Mouse (Mus musculus) liver, embryonic 13.5 days (tissue): ENCODE measurements around the gene Cry2. TPM values are rescaled to one million over a fixed set of nuclear protein-coding genes. Genes with fewer than 3 reads are reported as not detected.
"Not testable (repeated sequence)": the region's sequence is repeated elsewhere in the genome, so short reads cannot be mapped to it uniquely, and the experiment has no call there.

Experiments used
- ATAC-seq: fragments of 200-750 bp; cut with Nextera tagmentation; 2 replicates; pipeline ENCODE4 v1.8.0; 2017; ENCODE audit warnings: low read depth, mild to moderate bottlenecking, moderate number of reproducible peaks, moderate library complexity
- DNase-seq: peaks from one replicate; pipeline ENCODE4 v3.0.0; 2022
- H3K27ac ChIP-seq: fragments of 300-500 bp; sonication (generic); 2 replicates; pipeline ENCODE4 v1.5.1; 2015; ENCODE audit warnings: moderate library complexity, mild to moderate bottlenecking, inconsistent platforms
- H3K27me3 ChIP-seq: fragments of 300-500 bp; sonication (generic); 2 replicates; pipeline ENCODE4 v1.6.1; 2015; ENCODE audit warnings: mild to moderate bottlenecking, inconsistent platforms
- H3K36me3 ChIP-seq: fragments of 300-500 bp; sonication (generic); 2 replicates; pipeline ENCODE4 v1.6.1; 2015; ENCODE audit warnings: mild to moderate bottlenecking, inconsistent platforms
- H3K4me1 ChIP-seq: fragments of 300-500 bp; sonication (generic); replicated peaks from 2 replicates; pipeline ENCODE4 v1.6.1; 2015; ENCODE audit warnings: inconsistent platforms
- H3K4me2 ChIP-seq: fragments of 300-500 bp; sonication (generic); 2 replicates; pipeline ENCODE4 v1.6.1; 2015; ENCODE audit warnings: inconsistent platforms, mild to moderate bottlenecking, moderate library complexity
- H3K4me3 ChIP-seq: fragments of 300-500 bp; sonication (generic); replicated peaks from 2 replicates; pipeline ENCODE4 v1.5.1; 2015; ENCODE audit warnings: mild to moderate bottlenecking, inconsistent platforms
- H3K9ac ChIP-seq: fragments of 300-500 bp; sonication (generic); 2 replicates; pipeline ENCODE4 v1.6.1; 2015; ENCODE audit warnings: mild to moderate bottlenecking, inconsistent platforms
- H3K9me3 ChIP-seq: fragments of 300-500 bp; sonication (generic); replicated peaks from 2 replicates; pipeline ENCODE4 v1.6.1; 2016; ENCODE audit warnings: inconsistent platforms
- WGBS: fragments of 180-500 bp; shearing (Covaris S2); methylation state at CpG from one replicate; pipeline ENCODE4 v1.1.7; 2015; ENCODE audit not compliant: insufficient replicate concordance; 5-methylcytosine and 5-hydroxymethylcytosine counted together
- polyA plus RNA-seq: library from polyadenylated mRNA; unstranded; fragments of >200 nt; fragmentation: Nextera tagmentation; extraction: Ambion mirVana; gene quantifications from 2 replicates; pipeline ENCODE4 v1.2.1, GENCODE M21; 2015

Gene Cry2
- polyA plus RNA-seq, 1 experiment from 2014 or later, result 9.1 TPM

DNA sequence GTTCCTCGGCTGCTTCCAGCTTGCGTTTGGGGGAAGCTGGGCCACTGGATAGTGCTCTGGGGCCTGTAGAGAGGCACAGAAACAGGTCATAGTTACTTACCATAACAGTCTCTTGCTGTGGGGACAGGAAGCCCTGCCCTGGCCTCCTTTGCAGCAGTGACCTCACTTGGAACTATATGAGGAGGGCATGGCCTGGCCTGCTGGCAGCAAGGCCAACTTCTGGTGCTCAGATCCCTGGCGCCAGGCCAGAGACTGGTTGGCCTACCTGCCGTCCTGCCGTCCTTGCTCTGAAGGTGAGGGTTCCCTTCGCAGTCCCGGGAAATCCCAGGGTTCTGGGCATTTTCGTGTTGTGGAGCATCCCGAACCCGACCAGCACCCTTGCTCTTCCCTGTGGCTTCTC is 22.1 kb downstream of the Cry2 start:
- no peaks in the 10 kb centered on the region for H3K9me3 ChIP-seq
- H3K4me1 ChIP-seq, result no peaks in the 10 kb centered on the region
- H3K36me3 ChIP-seq, result peaks cover 96% of the 10 kb centered on the region
- 86% methylated on average over 10 of the region's 10 CpGs for WGBS
- H3K4me2 ChIP-seq, result no peak overlapping the region
- no peak overlapping the region for H3K4me3 ChIP-seq
- ATAC-seq (no peak), DNase-seq (no peak)
- no peak overlapping the region for H3K27ac ChIP-seq
- no peaks in the 10 kb centered on the region for H3K27me3 ChIP-seq
- H3K9ac ChIP-seq, result no peak overlapping the region

DNA sequence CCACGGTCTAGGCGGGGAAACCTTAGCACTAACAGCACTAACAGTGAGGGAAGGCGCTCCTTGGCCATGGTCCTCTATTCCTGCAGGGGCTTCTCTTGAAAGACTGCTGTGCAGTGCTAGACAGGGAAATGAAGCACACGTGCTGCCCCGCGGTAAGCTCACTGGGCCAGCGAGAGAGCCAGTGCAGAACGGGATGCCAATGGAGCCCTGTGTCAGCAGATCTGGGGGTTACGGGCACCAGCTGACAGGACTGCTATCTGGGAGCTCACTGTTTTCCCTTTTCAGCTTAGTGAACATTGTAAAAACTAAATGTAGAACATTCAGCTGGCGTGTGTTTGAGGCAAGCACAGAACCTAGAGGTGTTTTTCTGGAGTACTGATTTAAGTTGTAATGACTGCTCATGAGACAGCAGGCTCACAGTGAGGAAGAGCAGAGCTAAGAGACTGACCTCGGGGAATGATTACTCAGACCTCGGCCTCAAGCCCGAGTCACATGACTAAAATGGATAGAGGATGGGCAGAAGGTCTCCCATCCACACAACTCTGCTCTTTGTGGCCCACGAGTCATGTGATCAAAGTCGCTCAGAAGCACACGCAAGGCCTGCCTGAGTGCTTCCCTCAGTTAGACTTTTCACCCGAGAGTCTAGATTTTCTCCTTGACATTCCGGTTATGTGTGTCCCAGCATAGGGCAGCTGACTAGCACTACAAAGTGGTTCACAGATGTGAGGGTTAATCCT is 25.4 kb downstream of the Cry2 start:
- 79% methylated on average over 18 of the region's 18 CpGs for WGBS
- H3K9ac ChIP-seq, result no peak overlapping the region
- H3K27me3 ChIP-seq, result no peaks in the 10 kb centered on the region
- H3K9me3 ChIP-seq, result no peaks in the 10 kb centered on the region
- H3K4me3 ChIP-seq, result no peak overlapping the region
- no peak overlapping the region for H3K27ac ChIP-seq
- ATAC-seq, result no peak
- no peak for DNase-seq
- H3K36me3 ChIP-seq, result peaks cover 92% of the 10 kb centered on the region
- no peaks in the 10 kb centered on the region for H3K4me1 ChIP-seq
- no peak overlapping the region for H3K4me2 ChIP-seq

DNA sequence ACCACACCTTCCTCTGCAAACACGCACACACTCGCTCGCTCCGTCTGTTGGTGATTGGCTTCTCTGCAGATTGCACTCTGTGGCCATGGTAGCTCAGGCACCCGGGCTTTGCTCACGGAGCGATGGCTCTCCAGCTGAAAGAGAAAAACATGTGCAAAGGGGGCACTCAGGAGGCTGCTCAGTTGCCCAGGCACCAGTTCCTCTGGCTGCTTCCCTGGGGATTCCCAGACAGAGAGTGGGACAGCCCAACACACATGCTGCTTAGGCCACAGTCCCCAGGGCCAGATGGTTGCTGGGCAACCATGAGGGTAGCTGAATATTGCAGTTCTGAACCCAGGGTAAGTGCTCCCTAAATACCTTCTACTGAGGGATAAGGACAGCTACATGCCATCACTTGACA is 28.2 kb downstream of the Cry2 start:
- 87% methylated on average over 7 of the region's 7 CpGs for WGBS
- peaks cover 64% of the 10 kb centered on the region for H3K36me3 ChIP-seq
- no peaks in the 10 kb centered on the region for H3K9me3 ChIP-seq
- no peak overlapping the region for H3K4me3 ChIP-seq
- no peak overlapping the region for H3K4me2 ChIP-seq
- H3K4me1 ChIP-seq, result peaks cover 6% of the 10 kb centered on the region
- no peak overlapping the region for H3K27ac ChIP-seq
- no peak for DNase-seq
- no peak overlapping the region for H3K9ac ChIP-seq
- H3K27me3 ChIP-seq, result peaks cover 22% of the 10 kb centered on the region
- no peak for ATAC-seq

DNA sequence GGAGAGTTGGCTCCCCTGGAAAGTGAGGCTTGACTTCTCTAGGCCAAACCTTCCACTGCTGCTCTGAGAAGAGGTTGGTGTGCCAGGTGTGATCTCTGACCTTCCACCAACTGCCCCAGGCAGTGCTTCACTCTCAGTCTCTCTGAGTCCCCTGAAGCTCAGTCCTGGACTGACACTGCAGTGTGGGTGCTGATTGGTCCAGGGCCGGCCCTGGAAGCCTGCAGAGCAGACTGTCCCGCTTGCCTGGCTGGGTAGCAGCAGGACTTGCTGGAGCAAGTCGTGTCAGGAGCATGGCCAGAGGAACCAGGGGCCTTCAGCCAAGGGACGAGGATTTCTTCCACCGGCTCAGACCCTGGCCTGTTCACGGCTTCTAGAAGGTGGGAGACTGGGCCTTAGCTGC is 29.1 kb downstream of the Cry2 start:
- Histone ChIP-seq H3K4me2 (no peak overlapping the region), H3K9ac (no peak overlapping the region), H3K36me3 (peaks cover 54% of the 10 kb centered on the region), H3K4me1 (peaks cover 8% of the 10 kb centered on the region), H3K4me3 (no peak overlapping the region), H3K27ac (no peak overlapping the region), H3K27me3 (peaks cover 30% of the 10 kb centered on the region), H3K9me3 (no peaks in the 10 kb centered on the region)
- DNase-seq, result no peak
- WGBS, result 76% methylated on average over 6 of the region's 6 CpGs
- no peak for ATAC-seq

DNA sequence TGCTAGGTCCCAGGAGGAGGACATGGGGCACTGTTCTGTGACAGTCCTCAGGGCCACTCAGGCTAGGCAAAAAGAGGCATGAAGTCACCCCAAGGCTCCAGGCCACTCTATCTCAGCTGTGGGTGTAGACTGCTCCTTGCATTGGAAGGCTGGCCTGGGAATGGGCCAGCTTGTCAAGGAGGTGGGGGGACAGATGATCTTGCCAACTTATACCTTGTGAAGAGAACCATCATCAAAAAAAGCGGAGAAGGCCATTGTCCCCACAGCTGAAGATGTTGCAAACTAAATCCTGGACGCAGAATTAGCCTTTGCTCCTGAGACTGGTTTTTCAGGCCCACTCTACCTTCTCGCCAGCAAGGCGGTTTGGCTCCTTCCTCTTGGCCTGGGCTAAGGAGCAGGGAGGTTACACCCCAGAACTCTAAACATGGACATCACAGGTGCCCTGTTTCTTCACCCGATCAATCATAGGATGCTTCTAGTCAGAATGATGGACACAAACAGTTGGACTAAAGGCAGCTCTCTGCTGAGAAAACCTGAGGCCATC is 30.0 kb downstream of the Cry2 start:
- H3K9ac ChIP-seq, result no peak overlapping the region
- peaks cover 8% of the 10 kb centered on the region for H3K4me1 ChIP-seq
- no peak for DNase-seq
- H3K27me3 ChIP-seq, result peaks cover 39% of the 10 kb centered on the region
- H3K9me3 ChIP-seq, result no peaks in the 10 kb centered on the region
- no peak overlapping the region for H3K4me3 ChIP-seq
- peaks cover 45% of the 10 kb centered on the region for H3K36me3 ChIP-seq
- no peak for ATAC-seq
- H3K4me2 ChIP-seq, result no peak overlapping the region
- no peak overlapping the region for H3K27ac ChIP-seq
- WGBS, result 82% methylated on average over 5 of the region's 5 CpGs

DNA sequence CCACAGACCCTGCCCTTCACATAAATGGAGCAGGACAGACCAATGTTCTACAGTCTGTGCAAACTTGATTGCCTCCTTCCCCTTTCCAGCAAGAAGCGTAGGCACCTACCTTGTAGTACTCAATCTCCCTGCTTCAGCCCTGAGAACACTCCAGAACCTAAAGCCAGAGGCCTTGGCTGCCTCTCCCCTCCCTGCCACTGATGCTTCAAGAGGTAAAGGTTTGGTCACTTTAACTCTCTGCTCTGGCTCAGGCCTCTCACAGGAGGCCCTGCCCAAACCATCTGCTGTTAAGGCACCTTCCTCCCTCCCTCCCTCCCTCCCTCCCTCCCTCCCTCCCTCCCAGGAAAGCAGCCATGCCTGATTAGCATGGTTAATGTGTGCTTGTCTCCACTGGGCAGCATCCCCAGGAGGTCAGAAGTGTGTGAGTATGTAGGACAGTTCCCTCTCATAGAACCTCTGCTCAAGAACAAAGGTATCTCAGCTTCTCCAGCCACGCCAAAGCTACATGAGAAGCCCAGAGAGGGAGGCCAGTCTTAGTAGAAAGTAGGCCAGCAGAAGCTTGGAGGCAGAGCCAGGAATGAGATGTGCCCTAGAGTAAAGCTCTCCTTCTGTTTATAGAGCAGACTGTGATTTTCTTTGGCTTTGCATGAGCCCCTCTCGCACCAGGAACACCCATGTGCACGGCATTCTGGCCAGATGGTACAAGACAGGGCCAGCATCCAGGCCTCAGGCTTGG is 31.1 kb downstream of the Cry2 start:
- DNase-seq, result no peak
- H3K4me3 ChIP-seq, result no peak overlapping the region
- no peaks in the 10 kb centered on the region for H3K9me3 ChIP-seq
- no peak overlapping the region for H3K27ac ChIP-seq
- peaks cover 39% of the 10 kb centered on the region for H3K27me3 ChIP-seq
- H3K4me2 ChIP-seq, result no peak overlapping the region
- WGBS, result 68% methylated on average over 4 of the region's 4 CpGs
- peaks cover 35% of the 10 kb centered on the region for H3K36me3 ChIP-seq
- ATAC-seq, result no peak
- H3K9ac ChIP-seq, result no peak overlapping the region
- peaks cover 8% of the 10 kb centered on the region for H3K4me1 ChIP-seq

DNA sequence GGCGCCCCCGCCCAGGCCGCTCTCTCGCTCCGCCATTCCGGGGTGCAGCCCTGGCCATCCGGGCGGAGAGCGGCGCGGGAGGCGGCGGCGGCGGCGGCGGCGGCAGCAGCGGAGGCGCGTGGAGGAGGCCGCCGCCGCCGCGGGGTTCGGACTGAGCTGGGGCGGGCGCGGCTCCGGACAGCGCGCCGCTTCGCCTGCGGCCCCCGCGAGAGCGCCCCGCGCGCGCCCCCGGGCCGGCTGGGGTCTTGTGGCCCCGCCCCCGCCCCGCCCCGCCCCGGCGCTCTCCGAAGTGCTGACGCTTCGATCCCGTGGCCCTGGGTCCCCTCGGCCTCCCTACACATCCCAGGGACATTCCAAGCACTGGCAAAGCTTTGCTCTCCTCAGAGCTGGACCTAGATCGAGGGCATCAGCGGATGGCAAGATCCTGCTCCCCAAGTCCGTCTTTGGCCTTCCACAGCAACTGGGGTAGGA is 32.7 kb downstream of the Cry2 start, which contains the start of gene Mapk8ip1:
Gene Mapk8ip1 (minus strand): TSS at position 173 of the 471 bp plus-strand sequence.
- H3K9ac ChIP-seq, result peak within 1 kb of the TSS; percentile 39
- 6% methylated on average over 20 of the region's 59 CpGs for WGBS
- no peaks in the 10 kb centered on the region for H3K9me3 ChIP-seq
- no peak within 1 kb of the TSS for H3K27ac ChIP-seq
- peaks cover 8% of the 10 kb centered on the region for H3K4me1 ChIP-seq
- no peak for DNase-seq
- ATAC-seq, result no peak
- H3K4me2 ChIP-seq, result peak within 1 kb of the TSS; percentile 71
- H3K27me3 ChIP-seq, result peaks cover 53% of the 10 kb centered on the region
- H3K36me3 ChIP-seq, result peaks cover 22% of the 10 kb centered on the region
- H3K4me3 ChIP-seq, result peak within 1 kb of the TSS; percentile 59

DNA sequence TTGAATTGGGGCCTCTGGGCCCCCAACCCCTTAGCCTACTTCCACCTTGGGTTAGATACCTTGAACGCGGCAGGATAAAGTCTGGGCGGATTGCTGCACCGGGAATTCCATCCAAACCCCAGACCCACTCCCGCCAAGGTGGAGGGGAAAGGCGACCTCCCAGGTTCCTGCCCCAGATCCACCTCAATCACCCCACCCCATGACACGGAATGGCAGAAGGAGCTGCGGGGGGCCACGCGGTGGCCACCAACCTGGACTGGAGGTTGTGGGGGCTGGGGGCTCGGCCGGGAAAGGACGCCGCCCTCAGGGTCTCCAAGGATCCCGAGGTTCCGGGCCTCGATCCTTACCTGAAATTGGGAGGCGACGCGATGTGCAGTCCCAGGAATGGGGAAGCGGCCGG is 33.2 kb downstream of the Cry2 start:
- Histone ChIP-seq H3K9ac (peak overlapping the region; percentile 39), H3K4me1 (peaks cover 8% of the 10 kb centered on the region), H3K27ac (no peak overlapping the region), H3K4me2 (peak overlapping the region; percentile 71), H3K27me3 (peaks cover 55% of the 10 kb centered on the region), H3K9me3 (no peaks in the 10 kb centered on the region), H3K4me3 (peak overlapping the region; percentile 59), H3K36me3 (peaks cover 20% of the 10 kb centered on the region)
- DNase-seq, result no peak
- no peak for ATAC-seq
- WGBS, result 6% methylated on average over 22 of the region's 22 CpGs

DNA sequence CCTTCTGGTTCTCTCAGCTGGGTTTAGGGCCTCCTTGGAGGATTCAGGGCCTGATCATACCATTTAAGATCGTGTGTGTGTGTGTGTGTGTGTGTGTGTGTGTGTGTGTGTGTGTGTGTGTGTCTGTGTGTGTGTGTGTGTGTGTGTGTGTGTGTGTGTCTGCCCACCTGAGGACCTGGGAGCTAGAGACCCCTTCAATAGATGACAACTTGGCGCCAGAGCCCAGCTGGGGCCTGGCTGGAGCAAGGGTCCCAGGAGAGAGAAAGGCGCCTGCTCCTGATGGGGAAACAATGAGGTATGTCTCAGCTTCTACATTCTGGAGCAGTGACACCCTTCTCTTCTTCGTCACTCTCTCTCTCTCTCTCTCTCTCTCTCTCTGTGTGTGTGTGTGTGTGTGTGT is 34.0 kb downstream of the Cry2 start:
- peaks cover 12% of the 10 kb centered on the region for H3K36me3 ChIP-seq
- 67% methylated on average over 4 of the region's 4 CpGs for WGBS
- H3K4me2 ChIP-seq, ATAC-seq, H3K9me3 ChIP-seq, H3K27ac ChIP-seq, H3K4me1 ChIP-seq, H3K9ac ChIP-seq, H3K4me3 ChIP-seq, DNase-seq: not testable (repeated sequence)
- peaks cover 62% of the 10 kb centered on the region for H3K27me3 ChIP-seq

DNA sequence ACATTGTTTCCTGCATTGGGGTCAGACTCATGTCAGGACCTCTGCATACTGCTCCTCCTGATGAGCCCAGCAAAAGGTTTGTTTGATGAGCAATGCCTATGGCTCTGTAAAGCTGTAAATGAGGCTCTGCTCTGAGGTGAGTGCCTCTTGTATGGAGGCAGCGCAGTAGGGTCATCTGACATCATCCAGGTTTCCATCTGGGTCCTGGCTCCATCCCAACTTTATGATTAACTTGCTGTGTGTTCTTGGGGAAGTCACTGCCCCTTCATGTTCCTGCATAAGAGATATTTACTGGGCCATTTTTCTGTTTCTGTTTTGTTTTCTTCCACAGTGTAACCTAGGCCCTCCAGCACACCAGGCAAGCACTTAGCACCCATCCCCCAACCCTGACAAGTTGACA is 36.4 kb downstream of the Cry2 start:
- WGBS, result 75% methylated on average over 1 of the region's 1 CpGs
- Histone ChIP-seq H3K36me3 (no peaks in the 10 kb centered on the region), H3K9me3 (no peaks in the 10 kb centered on the region), H3K4me2 (no peak overlapping the region), H3K4me3 (no peak overlapping the region), H3K4me1 (peaks cover 10% of the 10 kb centered on the region), H3K27me3 (peaks cover 82% of the 10 kb centered on the region), H3K27ac (no peak overlapping the region), H3K9ac (no peak overlapping the region)
- ATAC-seq (no peak), DNase-seq (no peak)

DNA sequence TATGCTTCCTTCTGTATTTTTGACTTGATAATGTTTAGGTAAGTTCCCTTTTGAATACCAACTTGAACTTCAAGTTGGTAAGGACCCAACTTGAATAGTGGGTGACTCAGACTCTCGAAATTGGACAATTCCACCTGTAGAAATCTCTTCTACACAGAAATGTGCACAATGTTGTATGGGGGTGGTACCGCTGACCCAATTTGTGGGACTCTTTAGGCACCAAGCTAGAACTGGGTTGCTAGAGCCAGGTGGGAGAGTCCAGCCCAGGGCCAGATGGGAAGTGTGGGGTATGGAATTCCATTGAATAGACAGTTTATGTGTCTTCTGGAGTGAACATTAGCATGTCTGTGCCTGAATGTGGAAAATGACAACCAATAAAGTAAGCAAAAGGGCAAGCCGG is 38.3 kb downstream of the Cry2 start:
- no peak overlapping the region for H3K9ac ChIP-seq
- DNase-seq, result no peak
- no peaks in the 10 kb centered on the region for H3K36me3 ChIP-seq
- peaks cover 11% of the 10 kb centered on the region for H3K4me1 ChIP-seq
- H3K27me3 ChIP-seq, result peaks cover 82% of the 10 kb centered on the region
- ATAC-seq, result no peak
- no peak overlapping the region for H3K4me2 ChIP-seq
- no peak overlapping the region for H3K27ac ChIP-seq
- no peak overlapping the region for H3K4me3 ChIP-seq
- WGBS, result 63% methylated on average over 3 of the region's 3 CpGs
- no peaks in the 10 kb centered on the region for H3K9me3 ChIP-seq
